Mouse (Mus musculus): ENCODE measurements around the gene Alyref.

DNA sequence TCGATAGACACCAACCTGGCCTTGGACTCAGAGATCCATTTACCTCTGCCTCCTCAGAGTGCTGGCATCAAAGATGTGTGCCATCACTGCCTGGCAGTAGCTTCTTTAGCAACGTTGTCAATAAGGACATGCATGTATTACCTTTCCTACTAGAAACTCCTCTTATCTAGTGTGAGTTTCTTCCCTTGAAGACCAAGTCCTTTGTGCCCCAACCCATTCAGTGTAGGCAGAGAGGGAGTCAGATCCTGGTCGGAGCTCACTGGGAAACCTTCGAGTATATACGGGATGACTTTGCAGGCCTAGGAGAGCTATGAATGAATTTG, 23.9 kb downstream of the Alyref start:
- TF ChIP-seq CTCF (IDR thresholded peaks at IDR 0.05; ENCODE audit: low read depth, low read length) (no peak), GATA2 (IDR thresholded peaks at IDR 0.05; ENCODE audit: borderline replicate concordance, low read depth, low read length) (no peak)
